Mouse (Mus musculus) intestine, embryonic 16.5 days (tissue): ENCODE measurements around the gene Ncaph. TPM values are rescaled to one million over a fixed set of nuclear protein-coding genes. Genes with fewer than 3 reads are reported as not detected.
"Not testable (repeated sequence)": the region's sequence is repeated elsewhere in the genome, so short reads cannot be mapped to it uniquely, and the experiment has no call there.

Source experiments
- ATAC-seq: fragments of 200-750 bp; cut with Nextera tagmentation; 2 replicates; pipeline ENCODE4 v1.8.0; 2017; ENCODE audit warnings: moderate TSS enrichment, moderate library complexity
- H3K27ac ChIP-seq: fragments of 300-500 bp; sonication (generic); 2 replicates; pipeline ENCODE4 v1.5.1; 2014; ENCODE audit warnings: mild to moderate bottlenecking, low read length
- H3K27me3 ChIP-seq: fragments of 300-500 bp; sonication (generic); replicated peaks from 2 replicates; pipeline ENCODE4 v1.6.1; 2014; ENCODE audit warnings: low read length, control low read depth, mixed read lengths; ENCODE audit not compliant: control insufficient read depth, insufficient read depth
- H3K36me3 ChIP-seq: fragments of 300-500 bp; sonication (generic); 2 replicates; pipeline ENCODE4 v1.6.1; 2014; ENCODE audit warnings: low read length, control low read depth; ENCODE audit not compliant: control insufficient read depth, insufficient read depth
- H3K4me1 ChIP-seq: fragments of 300-500 bp; sonication (generic); 2 replicates; pipeline ENCODE4 v1.6.1; 2014; ENCODE audit warnings: low read length, control low read depth, mixed read lengths; ENCODE audit not compliant: control insufficient read depth, insufficient read depth
- H3K4me2 ChIP-seq: fragments of 300-500 bp; sonication (generic); 2 replicates; pipeline ENCODE4 v1.6.1; 2014; ENCODE audit warnings: low read depth, low read length, control low read depth
- H3K4me3 ChIP-seq: fragments of 300-500 bp; sonication (generic); 2 replicates; pipeline ENCODE4 v1.5.1; 2014; ENCODE audit warnings: mild to moderate bottlenecking, low read length
- H3K9ac ChIP-seq: fragments of 300-500 bp; sonication (generic); 2 replicates; pipeline ENCODE4 v1.6.1; 2014; ENCODE audit warnings: low read depth, low read length
- H3K9me3 ChIP-seq: fragments of 300-500 bp; sonication (generic); 2 replicates; pipeline ENCODE4 v1.6.1; 2016; ENCODE audit warnings: low read length, control low read depth; ENCODE audit not compliant: control insufficient read depth
- WGBS: fragments of 180-500 bp; shearing (Covaris S2); extraction: QIAGEN DNeasy Blood & Tissue Kit; methylation state at CpG from one replicate; pipeline ENCODE4 v1.1.7; 2014; 5-methylcytosine and 5-hydroxymethylcytosine counted together
- polyA plus RNA-seq: library from polyadenylated mRNA; unstranded; fragments of >200 nt; fragmentation: Nextera tagmentation; extraction: Ambion mirVana; gene quantifications from 2 replicates; pipeline ENCODE4 v1.2.1, GENCODE M21; 2015

The Ncaph gene
- polyA plus RNA-seq: 56.9 and 63.5 TPM in 2 replicates

- peak; percentile 93 for ATAC-seq
- H3K4me1 ChIP-seq: peaks cover 27% of the 10 kb centered on the region
- peak within 1 kb of the TSS; percentile 89 for H3K27ac ChIP-seq
- H3K9ac ChIP-seq: peak within 1 kb of the TSS; percentile 78
- no peaks in the 10 kb centered on the region for H3K27me3 ChIP-seq
- H3K36me3 ChIP-seq: no peaks in the 10 kb centered on the region
- H3K4me2 ChIP-seq: peak within 1 kb of the TSS; percentile 82
- peak within 1 kb of the TSS; percentile 68 for H3K4me3 ChIP-seq
- under 1% methylated on average over 57 of the region's 57 CpGs for WGBS
- H3K9me3 ChIP-seq: no peaks in the 10 kb centered on the region
Measured at GRCm38 (mm10) chr2:127133621-127134461, at the start of gene Ncaph. Ncaph (minus strand) TSS chr2:127133954.

GRCm38 (mm10) chr2:127182598-127183381, 49.0 kb upstream of the Ncaph start:
- H3K9ac ChIP-seq: peak overlapping the region; percentile 85
- H3K4me1 ChIP-seq: no peaks in the 10 kb centered on the region
- peak overlapping the region; percentile 84 for H3K27ac ChIP-seq
- H3K9me3 ChIP-seq: no peaks in the 10 kb centered on the region
- 2% methylated on average over 17 of the region's 17 CpGs for WGBS
- ATAC-seq: peak; percentile 100
- H3K4me3 ChIP-seq: peak overlapping the region; percentile 68
- no peaks in the 10 kb centered on the region for H3K27me3 ChIP-seq
- peak overlapping the region; percentile 77 for H3K4me2 ChIP-seq
- no peaks in the 10 kb centered on the region for H3K36me3 ChIP-seq

DNA sequence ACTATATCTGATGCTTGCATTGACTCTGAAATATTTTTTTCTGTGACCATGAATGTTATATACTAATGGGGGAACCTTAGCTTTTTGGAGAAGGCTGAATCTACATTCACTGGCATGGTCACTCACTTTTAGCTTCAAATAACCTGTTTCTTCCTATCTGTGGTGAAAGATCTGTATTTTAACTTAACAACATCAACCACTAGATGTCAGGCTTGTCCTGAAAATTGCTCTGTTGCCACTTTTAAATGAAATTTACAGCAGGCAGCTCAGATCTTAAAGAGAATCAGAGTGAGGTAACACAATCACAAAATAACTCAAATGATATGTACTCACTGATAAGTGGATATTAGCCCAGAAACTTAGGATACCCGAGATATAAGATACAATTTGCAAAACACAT, 32.5 kb upstream of the Ncaph start:
- H3K36me3 ChIP-seq, ATAC-seq, H3K4me2 ChIP-seq, H3K9me3 ChIP-seq, H3K4me1 ChIP-seq, H3K27ac ChIP-seq, H3K4me3 ChIP-seq, H3K9ac ChIP-seq, H3K27me3 ChIP-seq: not testable (repeated sequence)
- 10% methylated on average over 1 of the region's 1 CpGs for WGBS

DNA sequence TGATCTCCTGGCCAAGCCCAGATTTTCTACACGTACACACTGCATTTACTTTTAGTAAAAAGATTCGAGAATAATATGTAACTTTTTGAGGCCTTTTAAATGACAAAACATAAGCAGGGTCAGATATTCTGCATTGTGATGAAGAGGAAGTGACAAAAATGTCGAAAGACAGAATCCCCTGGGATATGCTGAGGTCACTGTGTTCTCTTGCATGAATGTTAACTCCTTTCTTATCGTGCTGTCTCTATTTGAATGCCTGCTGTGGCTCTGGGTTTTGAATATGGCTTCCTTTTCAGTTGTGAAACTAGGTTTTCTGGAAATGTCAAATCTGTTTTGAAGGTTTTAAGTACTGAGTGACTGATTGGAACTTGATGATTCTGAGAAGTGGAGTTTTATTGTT, 31.9 kb upstream of the Ncaph start:
- Histone ChIP-seq H3K9me3 (no peaks in the 10 kb centered on the region), H3K9ac (no peak overlapping the region), H3K27ac (no peak overlapping the region), H3K4me2 (no peak overlapping the region), H3K27me3 (no peaks in the 10 kb centered on the region), H3K4me1 (no peaks in the 10 kb centered on the region), H3K4me3 (no peak overlapping the region), H3K36me3 (no peaks in the 10 kb centered on the region)
- 58% methylated on average over 4 of the region's 4 CpGs for whole genome bisulfite sequencing
- no peak for ATAC-seq

DNA sequence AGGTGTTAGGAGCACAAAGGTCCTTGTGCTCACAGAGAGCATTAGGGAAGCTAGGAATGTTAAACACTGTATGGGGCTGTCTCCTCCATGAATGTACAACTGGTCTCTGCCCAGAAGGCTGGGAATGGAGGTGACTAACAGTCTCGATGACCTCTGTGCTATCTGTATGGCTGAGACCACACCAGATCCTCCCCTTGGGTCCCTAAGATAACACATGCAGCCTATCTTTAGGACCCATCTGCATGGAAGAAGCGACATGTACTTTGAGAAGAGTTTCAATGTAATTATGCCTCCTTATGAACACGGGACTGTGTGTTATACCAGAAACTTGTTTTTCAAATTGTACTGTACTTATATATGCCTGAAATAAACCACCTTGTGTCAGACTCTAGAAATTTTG, 11.9 kb upstream of the Ncaph start:
- peaks cover 3% of the 10 kb centered on the region; the same call in 1 of the 2 replicates for H3K36me3 ChIP-seq
- no peaks in the 10 kb centered on the region for H3K27me3 ChIP-seq
- H3K27ac ChIP-seq: no peak overlapping the region
- no peak overlapping the region for H3K4me2 ChIP-seq
- peaks cover 14% of the 10 kb centered on the region for H3K4me1 ChIP-seq
- no peaks in the 10 kb centered on the region for H3K9me3 ChIP-seq
- WGBS: 84% methylated on average over 3 of the region's 3 CpGs
- H3K9ac ChIP-seq: no peak overlapping the region
- no peak overlapping the region for H3K4me3 ChIP-seq
- ATAC-seq: no peak

GRCm38 (mm10) chr2:127143158-127144063, 9.7 kb upstream of the Ncaph start, which contains the start of gene Itpripl1:
Itpripl1 (minus strand) TSS chr2:127143442.
- H3K4me1 ChIP-seq: peaks cover 16% of the 10 kb centered on the region
- 0 out of 2 replicates have a peak within 1 kb of the TSS, but pooled peaks have one; percentile 29 for H3K27ac ChIP-seq
- H3K27me3 ChIP-seq: no peaks in the 10 kb centered on the region
- H3K36me3 ChIP-seq: peaks cover 6% of the 10 kb centered on the region
- peak within 1 kb of the TSS; percentile 73 for H3K9ac ChIP-seq
- 3% methylated on average over 31 of the region's 31 CpGs for WGBS
- peak; percentile 99 for ATAC-seq
- H3K9me3 ChIP-seq: no peaks in the 10 kb centered on the region
- H3K4me3 ChIP-seq: peak within 1 kb of the TSS; percentile 60
- peak within 1 kb of the TSS; percentile 82 for H3K4me2 ChIP-seq

GRCm38 (mm10) chr2:127142577-127143157, 8.9 kb upstream of the Ncaph start:
- H3K27me3 ChIP-seq: no peaks in the 10 kb centered on the region
- 13% methylated on average over 6 of the region's 6 CpGs for whole genome bisulfite sequencing
- peak overlapping the region; percentile 60 for H3K4me3 ChIP-seq
- H3K9ac ChIP-seq: peak overlapping the region; percentile 73
- H3K27ac ChIP-seq: 0 out of 2 replicates have a peak overlapping the region, but pooled peaks have one; percentile 29
- H3K4me1 ChIP-seq: peaks cover 19% of the 10 kb centered on the region
- H3K36me3 ChIP-seq: peaks cover 6% of the 10 kb centered on the region
- peak overlapping the region; percentile 82 for H3K4me2 ChIP-seq
- peak; percentile 11; the same call in 1 of the 2 replicates for ATAC-seq
- H3K9me3 ChIP-seq: no peaks in the 10 kb centered on the region

- H3K4me2 ChIP-seq: peak overlapping the region; percentile 82
- WGBS: 84% methylated on average over 10 of the region's 10 CpGs
- peaks cover 6% of the 10 kb centered on the region for H3K36me3 ChIP-seq
- H3K27ac ChIP-seq: no peak overlapping the region
- peaks cover 25% of the 10 kb centered on the region for H3K4me1 ChIP-seq
- H3K4me3 ChIP-seq: peak overlapping the region; percentile 60
- no peaks in the 10 kb centered on the region for H3K27me3 ChIP-seq
- H3K9ac ChIP-seq: peak overlapping the region; percentile 73; the same call in 1 of the 2 replicates
- H3K9me3 ChIP-seq: no peaks in the 10 kb centered on the region
- no peak for ATAC-seq
Measured at GRCm38 (mm10) chr2:127142031-127142430, 8.3 kb upstream of the Ncaph start.
